Mouse (Mus musculus) neural tube, postnatal 0 days (tissue): ENCODE data around the gene Olfr986. TPM values are rescaled to one million over a fixed set of nuclear protein-coding genes. Genes with fewer than 3 reads are reported as not detected.

ENCODE experiments used
- polyA plus RNA-seq: library from polyadenylated mRNA; unstranded; fragments of >200 nt; fragmentation: Nextera tagmentation; extraction: Ambion mirVana; gene quantifications from 2 replicates; pipeline ENCODE4 v1.2.1, GENCODE M21; 2015

Gene Olfr986
- polyA plus RNA-seq: not detected in 2 replicates

GRCm38 (mm10) chr9:40180620-40181019, at the start of gene Olfr986:
Gene Olfr986, plus strand, starts transcription at chr9:40180920.

GRCm38 (mm10) chr9:40192098-40193038, 11.6 kb downstream of the Olfr986 start, which contains the start of gene Zfp202:
Gene Zfp202, plus strand, starts transcription at chr9:40192316.

Other genes with a start within 250 kb of the Olfr986 start
- not detected in 2 replicates for gene Olfr974, start 243.4 kb upstream of the Olfr986 start, polyA plus RNA-seq
- not detected in 2 replicates for gene Olfr975, start 228.9 kb upstream of the Olfr986 start, polyA plus RNA-seq
- gene Olfr976, start 219.8 kb upstream of the Olfr986 start, polyA plus RNA-seq: not detected in 2 replicates
- not detected in 2 replicates for gene Olfr978, start 188.8 kb upstream of the Olfr986 start, polyA plus RNA-seq
- not detected in 2 replicates for gene Olfr979, start 177.5 kb upstream of the Olfr986 start, polyA plus RNA-seq
- gene Olfr980, start 171.3 kb upstream of the Olfr986 start, polyA plus RNA-seq: not detected in 2 replicates
- 0.05 TPM in 1 of 2 replicates, not detected in the other for gene Olfr981, start 159.5 kb upstream of the Olfr986 start, polyA plus RNA-seq
- not detected in 2 replicates for gene Olfr982, start 107.1 kb upstream of the Olfr986 start, polyA plus RNA-seq
- gene Olfr983, start 87.3 kb upstream of the Olfr986 start, polyA plus RNA-seq: not detected in 2 replicates
- gene Olfr984, start 66.7 kb upstream of the Olfr986 start, polyA plus RNA-seq: not detected in 2 replicates
- not detected in 2 replicates for gene Olfr985, start 50.7 kb upstream of the Olfr986 start, polyA plus RNA-seq
- not detected in 2 replicates for gene Tmem225, start 32.8 kb upstream of the Olfr986 start, polyA plus RNA-seq
- 6.6 and 7.0 TPM in 2 replicates for gene Zfp202, start 11.4 kb downstream of the Olfr986 start, polyA plus RNA-seq
- gene Scn3b, start 88.3 kb downstream of the Olfr986 start, polyA plus RNA-seq: 89.1 and 105 TPM in 2 replicates